Mouse (Mus musculus) kidney, embryonic 16.5 days (tissue): ENCODE data around the gene Klf7. TPM values are rescaled to one million over a fixed set of nuclear protein-coding genes. Genes with fewer than 3 reads are reported as not detected.
A peak's percentile ranks its signal among the peaks of the same experiment; 100 is the strongest.

Experiments
- ATAC-seq: fragments of 200-750 bp; cut with Nextera tagmentation; 2 replicates; pipeline ENCODE4 v1.8.0; 2017; ENCODE audit warnings: moderate TSS enrichment; ENCODE audit not compliant: low FRiP score, low TSS enrichment
- H3K27ac ChIP-seq: fragments of 300-500 bp; sonication (generic); 2 replicates; pipeline ENCODE4 v1.5.1; 2014; ENCODE audit warnings: low read length
- H3K27me3 ChIP-seq: fragments of 300-500 bp; sonication (generic); 2 replicates; pipeline ENCODE4 v1.6.1; 2014; ENCODE audit warnings: low read length, control low read depth, mixed read lengths; ENCODE audit not compliant: insufficient read depth
- H3K36me3 ChIP-seq: fragments of 300-500 bp; sonication (generic); 2 replicates; pipeline ENCODE4 v1.6.1; 2014; ENCODE audit warnings: low read length, control low read depth, mixed read lengths; ENCODE audit not compliant: insufficient read depth
- H3K4me1 ChIP-seq: fragments of 300-500 bp; sonication (generic); 2 replicates; pipeline ENCODE4 v1.6.1; 2014; ENCODE audit warnings: low read length, control low read depth, mixed read lengths; ENCODE audit not compliant: insufficient read depth
- H3K4me2 ChIP-seq: fragments of 300-500 bp; sonication (generic); replicated peaks from 2 replicates; pipeline ENCODE4 v1.6.1; 2014; ENCODE audit warnings: low read depth, low read length
- H3K4me3 ChIP-seq: fragments of 300-500 bp; sonication (generic); 2 replicates; pipeline ENCODE4 v1.5.1; 2014; ENCODE audit warnings: mild to moderate bottlenecking, low read length
- H3K9ac ChIP-seq: fragments of 300-500 bp; sonication (generic); replicated peaks from 2 replicates; pipeline ENCODE4 v1.6.1; 2014; ENCODE audit warnings: low read length
- H3K9me3 ChIP-seq: fragments of 300-500 bp; sonication (generic); 2 replicates; pipeline ENCODE4 v1.6.1; 2016; ENCODE audit warnings: low read length, control low read depth
- WGBS: fragments of 180-500 bp; shearing (Covaris S2); extraction: QIAGEN DNeasy Blood & Tissue Kit; methylation state at CpG from one replicate; pipeline ENCODE4 v1.1.7; 2014; 5-methylcytosine and 5-hydroxymethylcytosine counted together
- polyA plus RNA-seq: library from polyadenylated mRNA; unstranded; fragments of >200 nt; fragmentation: Nextera tagmentation; extraction: Ambion mirVana; gene quantifications from 2 replicates; pipeline ENCODE4 v1.2.1, GENCODE M21; 2015

Gene Klf7
- polyA plus RNA-seq, 1 experiment from 2014 or later = 23.6 TPM

- no peaks in the 10 kb centered on the region for H3K9me3 ChIP-seq
- H3K4me1 ChIP-seq = peaks cover 25% of the 10 kb centered on the region
- no peak overlapping the region for H3K4me3 ChIP-seq
- peaks cover 19% of the 10 kb centered on the region for H3K36me3 ChIP-seq
- H3K9ac ChIP-seq = no peak overlapping the region
- H3K4me2 ChIP-seq = no peak overlapping the region
- no peaks in the 10 kb centered on the region for H3K27me3 ChIP-seq
- H3K27ac ChIP-seq = no peak overlapping the region
- 80% methylated on average over 6 of the region's 6 CpGs for WGBS
- no peak for ATAC-seq
Observed at GRCm38 (mm10) chr1:64037800-64038199, 84.3 kb downstream of the Klf7 start.

- ATAC-seq = peak; percentile 68
- Histone ChIP-seq H3K9me3 (no peaks in the 10 kb centered on the region), H3K27ac (peak overlapping the region; percentile 31; the same call in 1 of the 2 replicates)
Observed at GRCm38 (mm10) chr1:64036881-64037452, 85.1 kb downstream of the Klf7 start.

GRCm38 (mm10) chr1:64035804-64036203 is 86.3 kb downstream of the Klf7 start:
- H3K4me2 ChIP-seq = no peak overlapping the region
- no peak overlapping the region for H3K9ac ChIP-seq
- WGBS = 44% methylated on average over 7 of the region's 7 CpGs
- ATAC-seq = no peak
- H3K36me3 ChIP-seq = peaks cover 19% of the 10 kb centered on the region
- H3K27me3 ChIP-seq = no peaks in the 10 kb centered on the region
- no peak overlapping the region for H3K27ac ChIP-seq
- H3K9me3 ChIP-seq = no peaks in the 10 kb centered on the region
- H3K4me3 ChIP-seq = no peak overlapping the region
- H3K4me1 ChIP-seq = peaks cover 20% of the 10 kb centered on the region

More at GRCm38 (mm10) chr1:64036881-64037452, 85.1 kb downstream of the Klf7 start:
- H3K4me2 ChIP-seq = no peak overlapping the region
- no peak overlapping the region for H3K4me3 ChIP-seq
- no peaks in the 10 kb centered on the region for H3K27me3 ChIP-seq
- peaks cover 25% of the 10 kb centered on the region for H3K4me1 ChIP-seq
- H3K36me3 ChIP-seq = peaks cover 19% of the 10 kb centered on the region
- H3K9ac ChIP-seq = no peak overlapping the region
- 73% methylated on average over 7 of the region's 7 CpGs for WGBS

GRCm38 (mm10) chr1:64035087-64035791 is 86.8 kb downstream of the Klf7 start:
- no peak overlapping the region for H3K4me3 ChIP-seq
- WGBS = 71% methylated on average over 15 of the region's 15 CpGs
- no peak overlapping the region for H3K4me2 ChIP-seq
- peaks cover 14% of the 10 kb centered on the region for H3K4me1 ChIP-seq
- H3K27ac ChIP-seq = no peak overlapping the region
- no peak overlapping the region for H3K9ac ChIP-seq
- no peaks in the 10 kb centered on the region for H3K27me3 ChIP-seq
- H3K36me3 ChIP-seq = peaks cover 16% of the 10 kb centered on the region; the same call in 1 of the 2 replicates
- no peaks in the 10 kb centered on the region for H3K9me3 ChIP-seq
- ATAC-seq = no peak

GRCm38 (mm10) chr1:64032502-64033231 is 89.4 kb downstream of the Klf7 start:
- peaks cover 13% of the 10 kb centered on the region; the same call in 1 of the 2 replicates for H3K36me3 ChIP-seq
- no peak overlapping the region for H3K4me3 ChIP-seq
- H3K27ac ChIP-seq = no peak overlapping the region
- no peaks in the 10 kb centered on the region for H3K9me3 ChIP-seq
- no peak overlapping the region for H3K4me2 ChIP-seq
- H3K27me3 ChIP-seq = no peaks in the 10 kb centered on the region
- 91% methylated on average over 9 of the region's 9 CpGs for WGBS
- no peak for ATAC-seq
- H3K4me1 ChIP-seq = peaks cover 14% of the 10 kb centered on the region
- no peak overlapping the region for H3K9ac ChIP-seq

GRCm38 (mm10) chr1:64021986-64022385 is 100.1 kb downstream of the Klf7 start:
- H3K9me3 ChIP-seq = no peaks in the 10 kb centered on the region
- H3K4me1 ChIP-seq = peaks cover 10% of the 10 kb centered on the region
- WGBS = 94% methylated on average over 3 of the region's 3 CpGs
- no peak overlapping the region for H3K9ac ChIP-seq
- H3K27me3 ChIP-seq = no peaks in the 10 kb centered on the region
- H3K4me3 ChIP-seq = no peak overlapping the region
- no peak overlapping the region for H3K27ac ChIP-seq
- no peak for ATAC-seq
- no peak overlapping the region for H3K4me2 ChIP-seq
- H3K36me3 ChIP-seq = no peaks in the 10 kb centered on the region

GRCm38 (mm10) chr1:64020672-64021635 is 101.1 kb downstream of the Klf7 start:
- 22% methylated on average over 19 of the region's 19 CpGs for WGBS
- no peak overlapping the region for H3K27ac ChIP-seq
- ATAC-seq = peak; percentile 71; the same call in 1 of the 2 replicates
- H3K9ac ChIP-seq = peak overlapping the region; percentile 20; the same call in 1 of the 2 replicates
- H3K27me3 ChIP-seq = no peaks in the 10 kb centered on the region
- H3K9me3 ChIP-seq = no peaks in the 10 kb centered on the region
- peak overlapping the region; percentile 42 for H3K4me2 ChIP-seq
- no peaks in the 10 kb centered on the region for H3K36me3 ChIP-seq
- peak overlapping the region; percentile 7; the same call in 1 of the 2 replicates for H3K4me3 ChIP-seq
- H3K4me1 ChIP-seq = peaks cover 10% of the 10 kb centered on the region

- Histone ChIP-seq H3K4me1 (peaks cover 10% of the 10 kb centered on the region), H3K9ac (no peak overlapping the region), H3K27me3 (no peaks in the 10 kb centered on the region), H3K27ac (peak overlapping the region; percentile 35; the same call in 1 of the 2 replicates), H3K4me2 (peak overlapping the region; percentile 24; the same call in 1 of the 2 replicates), H3K4me3 (no peak overlapping the region), H3K9me3 (no peaks in the 10 kb centered on the region), H3K36me3 (no peaks in the 10 kb centered on the region)
- ATAC-seq = no peak
- WGBS = 50% methylated on average over 6 of the region's 6 CpGs
Observed at GRCm38 (mm10) chr1:64019127-64019635, 102.9 kb downstream of the Klf7 start.
